Mouse (Mus musculus): ENCODE measurements at regions not wholly inside any gene's neighbourhood (a gene's known extent, or its start where the extent isn't known, plus 50 kb on each side); places are given as distances from the start of the nearest gene placed in this dataset.

GRCm38 (mm10) chr5:116934585-116934984, 181.3 kb downstream of the Suds3 start:
- no peak overlapping the region for H3K4me3 ChIP-seq (replicated peaks; ENCODE audit: low read length)
- no peaks in the 10 kb centered on the region for H3K9me3 ChIP-seq (ENCODE audit: control insufficient read depth, low read length)
- DNase-seq (ENCODE audit: low spot score) = no peak
- no peaks in the 10 kb centered on the region for H3K4me1 ChIP-seq (ENCODE audit: control insufficient read depth, insufficient read depth, low read length)
- 71% methylated on average over 5 of the region's 5 CpGs for WGBS
- H3K27me3 ChIP-seq (ENCODE audit: control insufficient read depth, insufficient read depth, low read length) = no peaks in the 10 kb centered on the region
- ATAC-seq (ENCODE audit: low FRiP score, low read depth) = no peak
- no peak overlapping the region for H3K27ac ChIP-seq (replicated peaks; ENCODE audit: low read depth, low read length)
- H3K9ac ChIP-seq (ENCODE audit: low read depth, low read length, severe bottlenecking) = no peak overlapping the region
- no peaks in the 10 kb centered on the region for H3K36me3 ChIP-seq (ENCODE audit: control insufficient read depth, insufficient read depth, low read length)
- no peak for TF ChIP-seq POLR2A (IDR thresholded peaks at IDR 0.05; ENCODE audit: borderline replicate concordance, extremely low read depth, insufficient read depth, insufficient read length)
- H3K4me2 ChIP-seq (replicated peaks; ENCODE audit: low read depth, low read length, severe bottlenecking) = no peak overlapping the region

- no peak overlapping the region for H3K4me2 ChIP-seq (replicated peaks; ENCODE audit: low read depth, low read length, severe bottlenecking)
- H3K9ac ChIP-seq (ENCODE audit: low read depth, low read length, severe bottlenecking) = no peak overlapping the region
- no peak for ATAC-seq (ENCODE audit: low FRiP score, low read depth)
- no peak for DNase-seq (ENCODE audit: low spot score)
- H3K4me3 ChIP-seq (replicated peaks; ENCODE audit: low read length) = no peak overlapping the region
- no peak for TF ChIP-seq POLR2A (IDR thresholded peaks at IDR 0.05; ENCODE audit: borderline replicate concordance, extremely low read depth, insufficient read depth, insufficient read length)
- no peaks in the 10 kb centered on the region for H3K9me3 ChIP-seq (ENCODE audit: control insufficient read depth, low read length)
- WGBS = 56% methylated on average over 3 of the region's 3 CpGs
- no peaks in the 10 kb centered on the region for H3K36me3 ChIP-seq (ENCODE audit: control insufficient read depth, insufficient read depth, low read length)
- no peaks in the 10 kb centered on the region for H3K27me3 ChIP-seq (ENCODE audit: control insufficient read depth, insufficient read depth, low read length)
- H3K4me1 ChIP-seq (ENCODE audit: control insufficient read depth, insufficient read depth, low read length) = no peaks in the 10 kb centered on the region
- H3K27ac ChIP-seq (replicated peaks; ENCODE audit: low read depth, low read length) = no peak overlapping the region
Measured at GRCm38 (mm10) chr5:116934151-116934550, 181.8 kb downstream of the Suds3 start.

- H3K36me3 ChIP-seq (ENCODE audit: control insufficient read depth, insufficient read depth, low read length) = no peaks in the 10 kb centered on the region
- H3K4me3 ChIP-seq (replicated peaks; ENCODE audit: low read length) = no peak overlapping the region
- ATAC-seq (ENCODE audit: low FRiP score, low read depth) = no peak
- H3K27me3 ChIP-seq (ENCODE audit: control insufficient read depth, insufficient read depth, low read length) = no peaks in the 10 kb centered on the region
- DNase-seq (ENCODE audit: low spot score) = no peak
- H3K9me3 ChIP-seq (ENCODE audit: control insufficient read depth, low read length) = no peaks in the 10 kb centered on the region
- 86% methylated on average over 5 of the region's 5 CpGs for WGBS
- H3K4me2 ChIP-seq (replicated peaks; ENCODE audit: low read depth, low read length, severe bottlenecking) = no peak overlapping the region
- H3K9ac ChIP-seq (ENCODE audit: low read depth, low read length, severe bottlenecking) = no peak overlapping the region
- no peak for TF ChIP-seq POLR2A (IDR thresholded peaks at IDR 0.05; ENCODE audit: borderline replicate concordance, extremely low read depth, insufficient read depth, insufficient read length)
- H3K4me1 ChIP-seq (ENCODE audit: control insufficient read depth, insufficient read depth, low read length) = no peaks in the 10 kb centered on the region
- H3K27ac ChIP-seq (replicated peaks; ENCODE audit: low read depth, low read length) = no peak overlapping the region
Measured at GRCm38 (mm10) chr5:116933105-116933504, 182.8 kb downstream of the Suds3 start.

GRCm38 (mm10) chr5:116923761-116924160, 192.2 kb downstream of the Suds3 start:
- Histone ChIP-seq H3K4me2 (replicated peaks; ENCODE audit: low read depth, low read length, severe bottlenecking) (no peak overlapping the region), H3K27ac (replicated peaks; ENCODE audit: low read depth, low read length) (no peak overlapping the region), H3K27me3 (ENCODE audit: control insufficient read depth, insufficient read depth, low read length) (no peaks in the 10 kb centered on the region), H3K36me3 (ENCODE audit: control insufficient read depth, insufficient read depth, low read length) (no peaks in the 10 kb centered on the region), H3K9me3 (ENCODE audit: control insufficient read depth, low read length) (no peaks in the 10 kb centered on the region), H3K4me1 (ENCODE audit: control insufficient read depth, insufficient read depth, low read length) (no peaks in the 10 kb centered on the region), H3K4me3 (replicated peaks; ENCODE audit: low read length) (no peak overlapping the region), H3K9ac (ENCODE audit: low read depth, low read length, severe bottlenecking) (no peak overlapping the region)
- DNase-seq (ENCODE audit: low spot score) (no peak), ATAC-seq (ENCODE audit: low FRiP score, low read depth) (no peak)
- TF ChIP-seq POLR2A (IDR thresholded peaks at IDR 0.05; ENCODE audit: borderline replicate concordance, extremely low read depth, insufficient read depth, insufficient read length) = no peak
- WGBS = 35% methylated on average over 4 of the region's 4 CpGs

GRCm38 (mm10) chr5:116922059-116922671, 193.7 kb downstream of the Suds3 start:
- Histone ChIP-seq H3K9me3 (ENCODE audit: control insufficient read depth, low read length) (no peaks in the 10 kb centered on the region), H3K4me2 (replicated peaks; ENCODE audit: low read depth, low read length, severe bottlenecking) (no peak overlapping the region), H3K27me3 (ENCODE audit: control insufficient read depth, insufficient read depth, low read length) (no peaks in the 10 kb centered on the region), H3K9ac (ENCODE audit: low read depth, low read length, severe bottlenecking) (no peak overlapping the region), H3K27ac (replicated peaks; ENCODE audit: low read depth, low read length) (no peak overlapping the region), H3K36me3 (ENCODE audit: control insufficient read depth, insufficient read depth, low read length) (no peaks in the 10 kb centered on the region), H3K4me1 (ENCODE audit: control insufficient read depth, insufficient read depth, low read length) (no peaks in the 10 kb centered on the region), H3K4me3 (replicated peaks; ENCODE audit: low read length) (no peak overlapping the region)
- DNase-seq (ENCODE audit: low spot score) = no peak
- no peak for ATAC-seq (ENCODE audit: low FRiP score, low read depth)
- WGBS = 55% methylated on average over 17 of the region's 17 CpGs
- no peak for TF ChIP-seq POLR2A (IDR thresholded peaks at IDR 0.05; ENCODE audit: borderline replicate concordance, extremely low read depth, insufficient read depth, insufficient read length)

GRCm38 (mm10) chr5:116914876-116915275, 201.0 kb downstream of the Suds3 start:
- Histone ChIP-seq H3K9me3 (ENCODE audit: control insufficient read depth, low read length) (no peaks in the 10 kb centered on the region), H3K36me3 (ENCODE audit: control insufficient read depth, insufficient read depth, low read length) (no peaks in the 10 kb centered on the region), H3K4me1 (ENCODE audit: control insufficient read depth, insufficient read depth, low read length) (no peaks in the 10 kb centered on the region), H3K4me2 (replicated peaks; ENCODE audit: low read depth, low read length, severe bottlenecking) (no peak overlapping the region), H3K27ac (replicated peaks; ENCODE audit: low read depth, low read length) (no peak overlapping the region), H3K9ac (ENCODE audit: low read depth, low read length, severe bottlenecking) (no peak overlapping the region), H3K27me3 (ENCODE audit: control insufficient read depth, insufficient read depth, low read length) (no peaks in the 10 kb centered on the region), H3K4me3 (replicated peaks; ENCODE audit: low read length) (no peak overlapping the region)
- ATAC-seq (ENCODE audit: low FRiP score, low read depth) (no peak), DNase-seq (ENCODE audit: low spot score) (peak; percentile 36)
- no peak for TF ChIP-seq POLR2A (IDR thresholded peaks at IDR 0.05; ENCODE audit: borderline replicate concordance, extremely low read depth, insufficient read depth, insufficient read length)
- WGBS = 38% methylated on average over 12 of the region's 12 CpGs

All from limb, embryonic 14.5 days (tissue).